Mouse (Mus musculus): Measurements from ENCODE around the gene Efcab6. TPM values are rescaled to one million over a fixed set of nuclear protein-coding genes. Genes with fewer than 3 reads are reported as not detected.

Gene Efcab6
- polyA plus RNA-seq, 1 experiment = not detected

DNA sequence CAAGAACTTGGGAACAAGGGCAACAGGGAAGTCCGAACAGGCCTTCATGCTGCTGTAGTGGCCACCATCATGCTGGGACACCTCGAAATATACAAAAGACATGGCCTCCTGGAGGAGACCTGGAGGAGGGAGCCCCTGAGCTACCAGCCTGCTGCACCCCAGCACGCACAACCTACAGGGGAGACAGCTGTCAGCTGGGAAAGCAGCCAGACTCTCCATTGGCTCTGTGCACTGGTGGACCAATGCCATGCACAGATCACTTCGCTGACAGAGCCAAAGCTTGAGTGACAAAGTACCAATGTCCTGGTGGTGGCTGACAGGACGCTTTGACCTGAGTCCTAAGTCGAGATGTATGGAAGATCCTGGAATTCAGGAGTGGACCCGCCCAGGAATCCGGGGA lies 30.9 kb upstream of the Efcab6 start:
- no peak for TF ChIP-seq POLR2A (IDR thresholded peaks at IDR 0.05; ENCODE audit: low read depth, low read length)
- no peak for TF ChIP-seq CTCF (IDR thresholded peaks at IDR 0.05; ENCODE audit: extremely low read depth, insufficient read length, insufficient replicate concordance, low read depth, low read length)
- Histone ChIP-seq H3K4me3 (ENCODE audit: low read depth, low read length) (no peak overlapping the region), H3K4me1 (ENCODE audit: control insufficient read depth, insufficient read depth, insufficient read length, low read length) (no peaks in the 10 kb centered on the region), H3K27ac (ENCODE audit: insufficient read depth, low read depth, low read length) (no peak overlapping the region), H3K27me3 (ENCODE audit: control insufficient read depth, insufficient read depth, low read length) (no peaks in the 10 kb centered on the region), H3K36me3 (ENCODE audit: control insufficient read depth, insufficient read depth, low read length) (no peaks in the 10 kb centered on the region)
- 76% methylated on average over 8 of the region's 8 CpGs for WGBS

DNA sequence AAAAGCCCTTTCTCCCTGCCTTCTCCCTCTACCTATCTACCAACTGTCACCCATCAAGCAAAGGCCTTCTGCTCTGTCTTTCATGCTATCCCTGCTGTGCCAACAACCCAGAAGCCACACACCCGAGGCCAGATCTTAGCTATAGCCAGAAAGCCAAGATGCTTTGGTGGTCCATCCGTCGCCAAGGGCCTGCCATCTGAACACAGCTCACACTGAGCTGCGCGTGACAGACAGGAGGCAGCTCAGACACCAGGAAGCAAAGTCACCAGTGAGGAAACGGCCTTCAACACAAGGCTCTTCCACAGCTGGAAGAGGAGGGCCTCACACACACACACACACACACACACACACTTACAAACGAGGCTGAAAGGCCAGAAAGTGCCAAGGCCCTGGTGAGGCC lies 29.7 kb upstream of the Efcab6 start:
- Histone ChIP-seq H3K4me1 (ENCODE audit: control insufficient read depth, insufficient read depth, insufficient read length, low read length) (no peaks in the 10 kb centered on the region), H3K27me3 (ENCODE audit: control insufficient read depth, insufficient read depth, low read length) (no peaks in the 10 kb centered on the region), H3K27ac (ENCODE audit: insufficient read depth, low read depth, low read length) (no peak overlapping the region), H3K36me3 (ENCODE audit: control insufficient read depth, insufficient read depth, low read length) (no peaks in the 10 kb centered on the region), H3K4me3 (ENCODE audit: low read depth, low read length) (no peak overlapping the region)
- TF ChIP-seq CTCF (IDR thresholded peaks at IDR 0.05; ENCODE audit: extremely low read depth, insufficient read length, insufficient replicate concordance, low read depth, low read length) (no peak), POLR2A (IDR thresholded peaks at IDR 0.05; ENCODE audit: low read depth, low read length) (no peak)
- 54% methylated on average over 7 of the region's 7 CpGs for WGBS

DNA sequence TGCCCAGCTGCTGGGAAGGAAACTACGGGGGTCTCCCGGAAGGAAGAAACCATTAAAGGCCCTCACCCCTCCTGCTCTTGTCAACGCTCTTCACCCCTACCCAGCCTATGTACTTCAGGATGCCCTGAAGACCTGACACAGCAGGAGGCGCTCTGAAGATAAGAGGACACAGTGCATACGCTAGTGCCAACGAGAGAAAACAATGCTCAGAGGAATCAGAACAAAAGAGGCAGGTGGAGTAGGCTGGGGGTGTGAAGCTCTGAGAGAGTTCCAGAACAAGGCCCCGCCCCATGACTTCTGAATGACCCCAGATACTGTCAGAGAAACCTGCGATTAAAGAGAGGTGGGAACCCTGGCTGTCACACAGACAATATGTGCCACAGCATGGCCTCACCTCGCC lies 21.6 kb upstream of the Efcab6 start:
- Histone ChIP-seq H3K27ac (ENCODE audit: insufficient read depth, low read depth, low read length) (no peak overlapping the region), H3K4me1 (ENCODE audit: control insufficient read depth, insufficient read depth, insufficient read length, low read length) (no peaks in the 10 kb centered on the region), H3K27me3 (ENCODE audit: control insufficient read depth, insufficient read depth, low read length) (no peaks in the 10 kb centered on the region), H3K4me3 (ENCODE audit: low read depth, low read length) (no peak overlapping the region), H3K36me3 (ENCODE audit: control insufficient read depth, insufficient read depth, low read length) (no peaks in the 10 kb centered on the region)
- WGBS = 26% methylated on average over 9 of the region's 9 CpGs
- no peak for TF ChIP-seq POLR2A (IDR thresholded peaks at IDR 0.05; ENCODE audit: low read depth, low read length)
- TF ChIP-seq CTCF (IDR thresholded peaks at IDR 0.05; ENCODE audit: extremely low read depth, insufficient read length, insufficient replicate concordance, low read depth, low read length) = no peak

DNA sequence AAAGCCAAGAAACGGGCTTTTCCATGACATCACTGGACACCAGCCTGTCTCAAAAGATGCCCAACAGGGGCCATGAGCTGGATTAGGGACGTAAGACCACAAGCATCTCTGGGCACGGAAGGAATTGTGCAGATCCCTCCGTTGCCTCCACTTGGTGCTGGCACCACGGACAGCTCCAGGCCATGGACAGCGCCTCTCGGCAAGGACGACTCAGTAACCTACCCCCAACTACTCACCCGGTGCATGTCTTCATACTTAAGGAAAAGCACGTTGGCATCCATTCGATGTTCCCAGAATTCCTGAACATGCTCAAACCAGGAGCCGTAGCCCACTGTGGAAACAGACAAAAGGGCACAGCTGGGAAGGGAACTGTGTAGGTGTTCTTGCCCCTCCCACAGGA lies 21.2 kb upstream of the Efcab6 start:
- H3K4me3 ChIP-seq (ENCODE audit: low read depth, low read length) = no peak overlapping the region
- no peaks in the 10 kb centered on the region for H3K36me3 ChIP-seq (ENCODE audit: control insufficient read depth, insufficient read depth, low read length)
- H3K27me3 ChIP-seq (ENCODE audit: control insufficient read depth, insufficient read depth, low read length) = no peaks in the 10 kb centered on the region
- no peaks in the 10 kb centered on the region for H3K4me1 ChIP-seq (ENCODE audit: control insufficient read depth, insufficient read depth, insufficient read length, low read length)
- no peak overlapping the region for H3K27ac ChIP-seq (ENCODE audit: insufficient read depth, low read depth, low read length)
- WGBS = 22% methylated on average over 12 of the region's 12 CpGs
- TF ChIP-seq CTCF (IDR thresholded peaks at IDR 0.05; ENCODE audit: extremely low read depth, insufficient read length, insufficient replicate concordance, low read depth, low read length) = no peak
- no peak for TF ChIP-seq POLR2A (IDR thresholded peaks at IDR 0.05; ENCODE audit: low read depth, low read length)

DNA sequence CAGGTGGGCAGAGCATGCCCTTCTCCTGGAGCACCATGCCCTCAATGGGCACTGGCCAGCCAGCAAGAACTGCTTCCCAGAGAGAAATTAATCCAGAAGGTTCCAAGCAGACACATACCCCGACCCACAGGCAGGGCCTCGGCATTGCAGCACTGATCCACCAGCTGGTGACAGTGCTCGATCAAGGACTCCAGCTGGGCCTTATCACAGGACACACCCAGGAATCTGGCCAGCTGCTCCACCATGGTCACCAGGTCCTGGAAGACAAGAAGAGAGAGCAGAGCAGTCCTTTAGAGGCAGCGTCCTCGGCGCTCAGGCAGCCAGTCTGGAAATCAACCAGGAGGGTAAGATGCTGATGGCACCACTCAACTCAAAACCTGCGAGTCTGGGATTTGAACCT lies 14.9 kb upstream of the Efcab6 start:
- 40% methylated on average over 7 of the region's 7 CpGs for WGBS
- Histone ChIP-seq H3K4me3 (ENCODE audit: low read depth, low read length) (no peak overlapping the region), H3K36me3 (ENCODE audit: control insufficient read depth, insufficient read depth, low read length) (no peaks in the 10 kb centered on the region), H3K27ac (ENCODE audit: insufficient read depth, low read depth, low read length) (no peak overlapping the region), H3K4me1 (ENCODE audit: control insufficient read depth, insufficient read depth, insufficient read length, low read length) (no peaks in the 10 kb centered on the region), H3K27me3 (ENCODE audit: control insufficient read depth, insufficient read depth, low read length) (no peaks in the 10 kb centered on the region)
- TF ChIP-seq POLR2A (IDR thresholded peaks at IDR 0.05; ENCODE audit: low read depth, low read length) (no peak), CTCF (IDR thresholded peaks at IDR 0.05; ENCODE audit: extremely low read depth, insufficient read length, insufficient replicate concordance, low read depth, low read length) (no peak)

DNA sequence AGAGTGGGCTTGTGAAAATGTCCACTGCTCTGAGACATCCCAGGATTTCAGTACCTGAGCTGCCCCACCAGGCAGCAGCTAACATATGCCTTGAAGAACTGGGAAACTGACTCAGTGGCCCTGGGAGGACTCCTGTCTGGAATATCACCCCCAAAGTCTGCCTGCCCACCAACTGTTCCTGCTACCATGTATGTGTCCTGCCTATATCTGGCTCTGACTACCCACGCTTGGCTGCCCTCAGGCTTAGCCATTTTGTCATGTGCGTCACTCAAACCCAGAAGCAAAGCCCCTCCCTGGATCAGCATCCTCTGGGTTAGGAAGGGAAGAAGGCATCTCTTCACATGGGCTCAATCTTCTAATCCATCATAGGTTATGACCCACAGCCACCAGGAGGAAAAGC lies 14.3 kb upstream of the Efcab6 start:
- WGBS = 96% methylated on average over 2 of the region's 2 CpGs
- Histone ChIP-seq H3K4me3 (ENCODE audit: low read depth, low read length) (no peak overlapping the region), H3K27me3 (ENCODE audit: control insufficient read depth, insufficient read depth, low read length) (peaks cover 3% of the 10 kb centered on the region; the same call in 1 of the 2 replicates), H3K4me1 (ENCODE audit: control insufficient read depth, insufficient read depth, insufficient read length, low read length) (no peaks in the 10 kb centered on the region), H3K27ac (ENCODE audit: insufficient read depth, low read depth, low read length) (no peak overlapping the region), H3K36me3 (ENCODE audit: control insufficient read depth, insufficient read depth, low read length) (no peaks in the 10 kb centered on the region)
- TF ChIP-seq POLR2A (IDR thresholded peaks at IDR 0.05; ENCODE audit: low read depth, low read length) (no peak), CTCF (IDR thresholded peaks at IDR 0.05; ENCODE audit: extremely low read depth, insufficient read length, insufficient replicate concordance, low read depth, low read length) (no peak)

DNA sequence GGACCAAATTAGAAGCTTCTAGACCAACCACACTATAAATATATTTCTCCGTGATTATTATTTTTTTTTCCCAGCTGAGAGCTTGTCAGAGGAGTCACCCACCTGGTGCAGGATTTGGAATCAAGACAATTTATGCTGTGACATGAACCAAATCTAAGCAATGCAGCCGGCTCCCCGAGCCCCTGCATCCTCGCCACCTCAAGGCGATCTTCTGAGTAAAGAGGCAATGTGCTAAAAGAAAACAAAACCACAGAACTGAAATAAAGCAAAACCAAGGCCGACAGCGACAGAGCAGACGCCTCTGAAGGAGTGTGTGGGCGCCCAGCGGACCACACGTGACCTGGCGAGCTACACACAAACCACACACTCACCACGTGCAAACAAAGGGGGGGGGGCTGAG lies 13.5 kb upstream of the Efcab6 start:
- H3K4me1 ChIP-seq (ENCODE audit: control insufficient read depth, insufficient read depth, insufficient read length, low read length) = no peaks in the 10 kb centered on the region
- H3K27ac ChIP-seq (ENCODE audit: insufficient read depth, low read depth, low read length) = no peak overlapping the region
- WGBS = 69% methylated on average over 13 of the region's 13 CpGs
- H3K27me3 ChIP-seq (ENCODE audit: control insufficient read depth, insufficient read depth, low read length) = peaks cover 7% of the 10 kb centered on the region; the same call in 1 of the 2 replicates
- no peaks in the 10 kb centered on the region for H3K36me3 ChIP-seq (ENCODE audit: control insufficient read depth, insufficient read depth, low read length)
- no peak overlapping the region for H3K4me3 ChIP-seq (ENCODE audit: low read depth, low read length)
- no peak for TF ChIP-seq CTCF (IDR thresholded peaks at IDR 0.05; ENCODE audit: extremely low read depth, insufficient read length, insufficient replicate concordance, low read depth, low read length)
- no peak for TF ChIP-seq POLR2A (IDR thresholded peaks at IDR 0.05; ENCODE audit: low read depth, low read length)

DNA sequence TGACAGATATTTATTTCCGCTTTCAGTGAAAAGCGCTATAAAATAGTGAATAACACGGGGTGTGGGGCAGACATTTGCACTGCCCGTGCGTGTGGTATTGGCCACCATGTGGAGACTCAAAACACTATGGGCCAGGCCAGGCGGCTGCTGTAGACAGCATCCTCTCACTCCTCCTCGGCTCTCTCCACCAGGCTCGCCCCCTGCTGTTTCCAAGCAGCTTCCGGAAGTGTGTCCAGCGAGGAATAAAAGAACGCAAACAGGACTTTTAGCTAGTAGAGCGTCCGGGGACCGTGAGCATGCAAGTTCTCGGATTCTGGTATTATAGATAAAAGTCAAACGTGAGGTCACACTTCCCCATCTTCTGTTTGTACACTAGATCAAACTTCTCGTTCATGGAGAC lies 12.0 kb upstream of the Efcab6 start:
- 68% methylated on average over 17 of the region's 17 CpGs for WGBS
- H3K27ac ChIP-seq (ENCODE audit: insufficient read depth, low read depth, low read length) = no peak overlapping the region
- no peaks in the 10 kb centered on the region for H3K4me1 ChIP-seq (ENCODE audit: control insufficient read depth, insufficient read depth, insufficient read length, low read length)
- no peak for TF ChIP-seq POLR2A (IDR thresholded peaks at IDR 0.05; ENCODE audit: low read depth, low read length)
- no peaks in the 10 kb centered on the region for H3K36me3 ChIP-seq (ENCODE audit: control insufficient read depth, insufficient read depth, low read length)
- H3K27me3 ChIP-seq (ENCODE audit: control insufficient read depth, insufficient read depth, low read length) = peaks cover 7% of the 10 kb centered on the region; the same call in 1 of the 2 replicates
- H3K4me3 ChIP-seq (ENCODE audit: low read depth, low read length) = no peak overlapping the region
